Mouse (Mus musculus) liver, embryonic 14.5 days (tissue): Measurements from ENCODE around the gene Hipk3. TPM values are rescaled to one million over a fixed set of nuclear protein-coding genes. Genes with fewer than 3 reads are reported as not detected.
A peak's percentile ranks its signal among the peaks of the same experiment; 100 is the strongest.

Experiments
- ATAC-seq: fragments of 200-750 bp; cut with Nextera tagmentation; 2 replicates; pipeline ENCODE4 v1.8.0; 2017; ENCODE audit warnings: moderate number of reproducible peaks, mild to moderate bottlenecking, moderate library complexity; ENCODE audit not compliant: insufficient read depth
- DNase-seq, 3 experiments: peaks; one replicate each; pipeline ENCODE4 v3.0.0-alpha.2; 2012 to 2013; ENCODE audit warnings: low read depth in 3 of 3, low spot score in 3 of 3
- H3K27ac ChIP-seq: fragments of 300-500 bp; sonication (generic); 2 replicates; pipeline ENCODE4 v1.5.1; 2014; ENCODE audit warnings: moderate library complexity, mild to moderate bottlenecking, control low read depth, inconsistent platforms
- H3K27me3 ChIP-seq: fragments of 300-500 bp; sonication (generic); 2 replicates; pipeline ENCODE4 v1.6.1; 2014; ENCODE audit warnings: mild to moderate bottlenecking, low read length, moderate library complexity; ENCODE audit not compliant: control insufficient read depth, insufficient read depth
- H3K36me3 ChIP-seq: fragments of 300-500 bp; sonication (generic); replicated peaks from 2 replicates; pipeline ENCODE4 v1.6.1; 2014; ENCODE audit warnings: low read depth; ENCODE audit not compliant: control insufficient read depth, insufficient read depth
- H3K4me1 ChIP-seq, 2 experiments: fragments of 200-500 bp in 1 of 2; fragments of 300-500 bp in 1 of 2; sonication (generic) in 1 of 2; replicated peaks; 2 replicates each; pipeline ENCODE4 v1.6.1; 2012 to 2014; ENCODE audit warnings: antibody characterized with exemption in 1 of 2, inconsistent platforms in 1 of 2, low read length in 1 of 2; ENCODE audit not compliant: control insufficient read depth in 2 of 2, insufficient read depth in 2 of 2
- H3K4me2 ChIP-seq: fragments of 300-500 bp; sonication (generic); 2 replicates; pipeline ENCODE4 v1.6.1; 2014; ENCODE audit warnings: low read depth, mild to moderate bottlenecking, control low read depth, moderate library complexity
- H3K4me3 ChIP-seq, 2 experiments: fragments of 200-500 bp in 1 of 2; fragments of 300-500 bp in 1 of 2; sonication (generic) in 1 of 2; 2 replicates each; pipeline ENCODE4 v1.5.1; 2012 to 2014; ENCODE audit warnings: low read depth in 2 of 2, low read length in 2 of 2, mild to moderate bottlenecking in 2 of 2, control low read depth in 1 of 2, inconsistent platforms in 1 of 2, moderate library complexity in 1 of 2; ENCODE audit not compliant: insufficient read depth in 1 of 2
- H3K9ac ChIP-seq: fragments of 300-500 bp; sonication (generic); replicated peaks from 2 replicates; pipeline ENCODE4 v1.6.1; 2014; ENCODE audit warnings: mild to moderate bottlenecking, control low read depth, moderate library complexity
- H3K9me3 ChIP-seq: fragments of 300-500 bp; sonication (generic); 2 replicates; pipeline ENCODE4 v1.6.1; 2016; ENCODE audit warnings: low read length, mixed read lengths; ENCODE audit not compliant: control insufficient read depth
- CTCF ChIP-seq: IDR thresholded peaks from 2 replicates; pipeline ENCODE4 v1.5.1; 2016; ENCODE audit warnings: antibody characterized with exemption, low read depth, control low read depth
- EP300 ChIP-seq: IDR thresholded peaks from 2 replicates; pipeline ENCODE4 v1.6.1; 2016; ENCODE audit warnings: antibody characterized with exemption, low read depth
- WGBS: fragments of 180-500 bp; shearing (Covaris S2); extraction: QIAGEN DNeasy Blood & Tissue Kit; methylation state at CpG from one replicate; pipeline ENCODE4 v1.1.7; 2014; ENCODE audit not compliant: insufficient replicate concordance; 5-methylcytosine and 5-hydroxymethylcytosine counted together
- polyA plus RNA-seq, 2 experiments: library from polyadenylated mRNA; depleted of rRNA in 1 of 2; stranded (reverse) in 1 of 2; unstranded in 1 of 2; fragments of >200 nt; fragmentation: Nextera tagmentation in 1 of 2; extraction: Ambion mirVana in 1 of 2; gene quantifications; 2 replicates each; pipeline versions ENCODE4 v1.2.1 to v1.2.3; 2012 to 2014

Gene Hipk3
- polyA plus RNA-seq, 2 experiments = 7.0 to 8.2 TPM

- Histone ChIP-seq H3K9ac (no peak overlapping the region), H3K27ac (no peak overlapping the region), H3K36me3 (no peaks in the 10 kb centered on the region), H3K4me3 (no peak overlapping the region), H3K4me1 (no peaks in the 10 kb centered on the region), H3K9me3 (no peaks in the 10 kb centered on the region), H3K27me3 (peaks cover 48% of the 10 kb centered on the region), H3K4me2 (no peak overlapping the region)
- no peak for ATAC-seq
- TF ChIP-seq CTCF = no peak
- no peak for TF ChIP-seq EP300
- WGBS = 20% methylated on average over 4 of the region's 4 CpGs
- DNase-seq = no peak
These were observed 81.8 kb downstream of the Hipk3 start for GRCm38 (mm10) chr2:104412496-104412895.

- Histone ChIP-seq H3K27me3 (peaks cover 48% of the 10 kb centered on the region), H3K4me2 (no peak overlapping the region), H3K9me3 (no peaks in the 10 kb centered on the region), H3K36me3 (no peaks in the 10 kb centered on the region), H3K27ac (no peak overlapping the region), H3K4me1 (no peaks in the 10 kb centered on the region), H3K4me3 (no peak overlapping the region), H3K9ac (no peak overlapping the region)
- DNase-seq = no peak
- 64% methylated on average over 7 of the region's 7 CpGs for WGBS
- TF ChIP-seq EP300 (no peak), CTCF (no peak)
- ATAC-seq = no peak
These were observed 82.4 kb downstream of the Hipk3 start for GRCm38 (mm10) chr2:104411806-104412205.

- Histone ChIP-seq H3K4me1 (no peaks in the 10 kb centered on the region), H3K4me2 (peak within 1 kb of the TSS; percentile 56), H3K4me3 (peak within 1 kb of the TSS in 1 of 2 experiments; percentile 39; a peak in 2 of 4 replicates), H3K36me3 (no peaks in the 10 kb centered on the region), H3K9me3 (no peaks in the 10 kb centered on the region), H3K9ac (no peak within 1 kb of the TSS), H3K27ac (no peak within 1 kb of the TSS), H3K27me3 (peaks cover 48% of the 10 kb centered on the region)
- DNase-seq (no peak), ATAC-seq (no peak)
- TF ChIP-seq EP300 = no peak
- TF ChIP-seq CTCF = no peak
- WGBS = 44% methylated on average over 4 of the region's 4 CpGs
These were observed 83.2 kb downstream of the Hipk3 start, which contains the start of gene D430041D05Rik for GRCm38 (mm10) chr2:104410963-104411545. Gene D430041D05Rik, minus strand, starts transcription at chr2:104411013.

GRCm38 (mm10) chr2:104409851-104410821 lies 84.1 kb downstream of the Hipk3 start:
- WGBS = 1% methylated on average over 109 of the region's 111 CpGs
- Histone ChIP-seq H3K9me3 (no peaks in the 10 kb centered on the region), H3K9ac (no peak overlapping the region), H3K27me3 (peaks cover 48% of the 10 kb centered on the region), H3K4me2 (peak overlapping the region; percentile 56), H3K36me3 (no peaks in the 10 kb centered on the region), H3K27ac (no peak overlapping the region), H3K4me3 (peak overlapping the region in 1 of 2 experiments; percentile 39; a peak in 2 of 4 replicates), H3K4me1 (no peaks in the 10 kb centered on the region)
- no peak for ATAC-seq
- no peak for DNase-seq
- TF ChIP-seq CTCF (no peak), EP300 (no peak)

- ATAC-seq (no peak), DNase-seq (no peak)
- Histone ChIP-seq H3K9ac (no peak overlapping the region), H3K4me3 (no peak overlapping the region), H3K9me3 (no peaks in the 10 kb centered on the region), H3K4me1 (no peaks in the 10 kb centered on the region), H3K4me2 (no peak overlapping the region), H3K27me3 (peaks cover 48% of the 10 kb centered on the region), H3K27ac (no peak overlapping the region), H3K36me3 (no peaks in the 10 kb centered on the region)
- no peak for TF ChIP-seq CTCF
- TF ChIP-seq EP300 = no peak
- WGBS = 53% methylated on average over 7 of the region's 7 CpGs
These were observed 85.9 kb downstream of the Hipk3 start for GRCm38 (mm10) chr2:104408351-104408750.
